Mouse (Mus musculus): ENCODE measurements around the gene Cfap61. TPM values are rescaled to one million over a fixed set of nuclear protein-coding genes. Genes with fewer than 3 reads are reported as not detected.

Cfap61 gene
- polyA plus RNA-seq, 1 experiment from 2014 or later = 2.3 TPM

- no peaks in the 10 kb centered on the region for H3K36me3 ChIP-seq (ENCODE audit: control insufficient read depth, insufficient read depth, low read length)
- no peaks in the 10 kb centered on the region for H3K27me3 ChIP-seq (ENCODE audit: control insufficient read depth, insufficient read depth, low read depth, low read length)
- no peak overlapping the region for H3K4me2 ChIP-seq (ENCODE audit: low read depth, low read length)
- H3K9ac ChIP-seq (ENCODE audit: low read length) = no peak overlapping the region
- no peaks in the 10 kb centered on the region; the same call in 1 of the 2 replicates for H3K4me1 ChIP-seq (replicated peaks; ENCODE audit: control insufficient read depth, insufficient read depth, low read length)
- ATAC-seq (ENCODE audit: low read depth) = no peak
- H3K9me3 ChIP-seq (ENCODE audit: control insufficient read depth, low read length) = no peaks in the 10 kb centered on the region
- no peak overlapping the region for H3K27ac ChIP-seq (ENCODE audit: low read length)
- no peak overlapping the region for H3K4me3 ChIP-seq (ENCODE audit: low read length)
- WGBS = 74% methylated on average over 7 of the region's 7 CpGs
These were observed 13.9 kb downstream of the Cfap61 start for GRCm38 (mm10) chr2:145948402-145948954.

GRCm38 (mm10) chr2:145949475-145950068 is 15.0 kb downstream of the Cfap61 start:
- no peak overlapping the region for H3K9ac ChIP-seq (ENCODE audit: low read length)
- H3K9me3 ChIP-seq (ENCODE audit: control insufficient read depth, low read length) = no peaks in the 10 kb centered on the region
- no peaks in the 10 kb centered on the region for H3K27me3 ChIP-seq (ENCODE audit: control insufficient read depth, insufficient read depth, low read depth, low read length)
- ATAC-seq (ENCODE audit: low read depth) = no peak
- H3K36me3 ChIP-seq (ENCODE audit: control insufficient read depth, insufficient read depth, low read length) = no peaks in the 10 kb centered on the region
- H3K4me3 ChIP-seq (ENCODE audit: low read length) = no peak overlapping the region
- H3K4me2 ChIP-seq (ENCODE audit: low read depth, low read length) = no peak overlapping the region
- WGBS = 39% methylated on average over 11 of the region's 11 CpGs
- no peaks in the 10 kb centered on the region for H3K4me1 ChIP-seq (replicated peaks; ENCODE audit: control insufficient read depth, insufficient read depth, low read length)
- H3K27ac ChIP-seq (ENCODE audit: low read length) = no peak overlapping the region

GRCm38 (mm10) chr2:145950239-145950638 is 15.7 kb downstream of the Cfap61 start:
- H3K4me3 ChIP-seq (ENCODE audit: low read length) = no peak overlapping the region
- WGBS = 36% methylated on average over 10 of the region's 10 CpGs
- H3K4me1 ChIP-seq (replicated peaks; ENCODE audit: control insufficient read depth, insufficient read depth, low read length) = no peaks in the 10 kb centered on the region
- ATAC-seq (ENCODE audit: low read depth) = no peak
- no peak overlapping the region for H3K27ac ChIP-seq (ENCODE audit: low read length)
- no peaks in the 10 kb centered on the region for H3K9me3 ChIP-seq (ENCODE audit: control insufficient read depth, low read length)
- no peak overlapping the region for H3K4me2 ChIP-seq (ENCODE audit: low read depth, low read length)
- H3K9ac ChIP-seq (ENCODE audit: low read length) = no peak overlapping the region
- H3K27me3 ChIP-seq (ENCODE audit: control insufficient read depth, insufficient read depth, low read depth, low read length) = no peaks in the 10 kb centered on the region
- no peaks in the 10 kb centered on the region for H3K36me3 ChIP-seq (ENCODE audit: control insufficient read depth, insufficient read depth, low read length)

GRCm38 (mm10) chr2:145952726-145953125 is 18.1 kb downstream of the Cfap61 start:
- no peaks in the 10 kb centered on the region for H3K36me3 ChIP-seq (ENCODE audit: control insufficient read depth, insufficient read depth, low read length)
- no peak for ATAC-seq (ENCODE audit: low read depth)
- H3K9me3 ChIP-seq (ENCODE audit: control insufficient read depth, low read length) = no peaks in the 10 kb centered on the region
- no peak overlapping the region for H3K4me3 ChIP-seq (ENCODE audit: low read length)
- H3K9ac ChIP-seq (ENCODE audit: low read length) = no peak overlapping the region
- no peak overlapping the region for H3K4me2 ChIP-seq (ENCODE audit: low read depth, low read length)
- no peaks in the 10 kb centered on the region for H3K27me3 ChIP-seq (ENCODE audit: control insufficient read depth, insufficient read depth, low read depth, low read length)
- H3K27ac ChIP-seq (ENCODE audit: low read length) = no peak overlapping the region
- no peaks in the 10 kb centered on the region for H3K4me1 ChIP-seq (replicated peaks; ENCODE audit: control insufficient read depth, insufficient read depth, low read length)
- WGBS = 69% methylated on average over 5 of the region's 5 CpGs

- no peaks in the 10 kb centered on the region for H3K9me3 ChIP-seq (ENCODE audit: control insufficient read depth, low read length)
- WGBS = 69% methylated on average over 10 of the region's 10 CpGs
- no peaks in the 10 kb centered on the region for H3K36me3 ChIP-seq (ENCODE audit: control insufficient read depth, insufficient read depth, low read length)
- H3K27ac ChIP-seq (ENCODE audit: low read length) = no peak overlapping the region
- H3K4me3 ChIP-seq (ENCODE audit: low read length) = no peak overlapping the region
- no peak overlapping the region for H3K9ac ChIP-seq (ENCODE audit: low read length)
- no peak overlapping the region for H3K4me2 ChIP-seq (ENCODE audit: low read depth, low read length)
- H3K4me1 ChIP-seq (replicated peaks; ENCODE audit: control insufficient read depth, insufficient read depth, low read length) = no peaks in the 10 kb centered on the region
- no peak for ATAC-seq (ENCODE audit: low read depth)
- H3K27me3 ChIP-seq (ENCODE audit: control insufficient read depth, insufficient read depth, low read depth, low read length) = no peaks in the 10 kb centered on the region
These were observed 21.3 kb downstream of the Cfap61 start for GRCm38 (mm10) chr2:145955844-145956243.

- Histone ChIP-seq H3K9ac (ENCODE audit: low read length) (no peak overlapping the region), H3K27ac (ENCODE audit: low read length) (no peak overlapping the region), H3K4me2 (ENCODE audit: low read depth, low read length) (no peak overlapping the region), H3K4me1 (replicated peaks; ENCODE audit: control insufficient read depth, insufficient read depth, low read length) (no peaks in the 10 kb centered on the region), H3K4me3 (ENCODE audit: low read length) (no peak overlapping the region), H3K36me3 (ENCODE audit: control insufficient read depth, insufficient read depth, low read length) (no peaks in the 10 kb centered on the region), H3K27me3 (ENCODE audit: control insufficient read depth, insufficient read depth, low read depth, low read length) (no peaks in the 10 kb centered on the region), H3K9me3 (ENCODE audit: control insufficient read depth, low read length) (no peaks in the 10 kb centered on the region)
- ATAC-seq (ENCODE audit: low read depth) = no peak
- 63% methylated on average over 5 of the region's 5 CpGs for WGBS
These were observed 21.7 kb downstream of the Cfap61 start for GRCm38 (mm10) chr2:145956318-145956717.

- Histone ChIP-seq H3K4me2 (ENCODE audit: low read depth, low read length) (no peak overlapping the region), H3K4me3 (ENCODE audit: low read length) (no peak overlapping the region), H3K36me3 (ENCODE audit: control insufficient read depth, insufficient read depth, low read length) (no peaks in the 10 kb centered on the region), H3K9me3 (ENCODE audit: control insufficient read depth, low read length) (no peaks in the 10 kb centered on the region), H3K4me1 (replicated peaks; ENCODE audit: control insufficient read depth, insufficient read depth, low read length) (no peaks in the 10 kb centered on the region), H3K27ac (ENCODE audit: low read length) (no peak overlapping the region), H3K27me3 (ENCODE audit: control insufficient read depth, insufficient read depth, low read depth, low read length) (no peaks in the 10 kb centered on the region), H3K9ac (ENCODE audit: low read length) (no peak overlapping the region)
- WGBS = 13% methylated on average over 4 of the region's 4 CpGs
- no peak for ATAC-seq (ENCODE audit: low read depth)
These were observed 22.9 kb downstream of the Cfap61 start for GRCm38 (mm10) chr2:145957450-145957849.

- H3K4me3 ChIP-seq (ENCODE audit: low read length) = no peak overlapping the region
- no peaks in the 10 kb centered on the region for H3K36me3 ChIP-seq (ENCODE audit: control insufficient read depth, insufficient read depth, low read length)
- H3K27ac ChIP-seq (ENCODE audit: low read length) = no peak overlapping the region
- H3K9ac ChIP-seq (ENCODE audit: low read length) = no peak overlapping the region
- H3K4me2 ChIP-seq (ENCODE audit: low read depth, low read length) = no peak overlapping the region
- no peak for ATAC-seq (ENCODE audit: low read depth)
- 80% methylated on average over 6 of the region's 6 CpGs for WGBS
- no peaks in the 10 kb centered on the region for H3K27me3 ChIP-seq (ENCODE audit: control insufficient read depth, insufficient read depth, low read depth, low read length)
- no peaks in the 10 kb centered on the region for H3K9me3 ChIP-seq (ENCODE audit: control insufficient read depth, low read length)
- no peaks in the 10 kb centered on the region for H3K4me1 ChIP-seq (replicated peaks; ENCODE audit: control insufficient read depth, insufficient read depth, low read length)
These were observed 23.5 kb downstream of the Cfap61 start for GRCm38 (mm10) chr2:145958097-145958496.

GRCm38 (mm10) chr2:145958551-145958950 is 24.0 kb downstream of the Cfap61 start:
- ATAC-seq (ENCODE audit: low read depth) = no peak
- no peak overlapping the region for H3K9ac ChIP-seq (ENCODE audit: low read length)
- WGBS = 79% methylated on average over 7 of the region's 7 CpGs
- H3K4me1 ChIP-seq (replicated peaks; ENCODE audit: control insufficient read depth, insufficient read depth, low read length) = no peaks in the 10 kb centered on the region
- no peaks in the 10 kb centered on the region for H3K27me3 ChIP-seq (ENCODE audit: control insufficient read depth, insufficient read depth, low read depth, low read length)
- no peak overlapping the region for H3K27ac ChIP-seq (ENCODE audit: low read length)
- no peaks in the 10 kb centered on the region for H3K9me3 ChIP-seq (ENCODE audit: control insufficient read depth, low read length)
- no peaks in the 10 kb centered on the region for H3K36me3 ChIP-seq (ENCODE audit: control insufficient read depth, insufficient read depth, low read length)
- H3K4me2 ChIP-seq (ENCODE audit: low read depth, low read length) = no peak overlapping the region
- H3K4me3 ChIP-seq (ENCODE audit: low read length) = no peak overlapping the region

All from lung, embryonic 16.5 days (tissue).